Mouse (Mus musculus) G1E (cell line): Measurements from ENCODE around the gene Nphs2. TPM values are rescaled to one million over a fixed set of nuclear protein-coding genes. Genes with fewer than 3 reads are reported as not detected.
A peak's percentile ranks its signal among the peaks of the same experiment; 100 is the strongest.
"Not testable (repeated sequence)": the region's sequence is repeated elsewhere in the genome, so short reads cannot be mapped to it uniquely, and the experiment has no call there.

Source experiments
- ATAC-seq: 2 replicates; pipeline ENCODE4 v1.8.0; 2016; ENCODE audit warnings: mild to moderate bottlenecking; ENCODE audit not compliant: insufficient number of reproducible peaks, poor library complexity, low FRiP score, severe bottlenecking; ENCODE audit errors: extremely low read depth
- DNase-seq: peaks from one replicate; pipeline ENCODE4 v3.0.0; 2012; ENCODE audit warnings: low spot score
- H3K27me3 ChIP-seq: 2 replicates; pipeline ENCODE4 v1.6.1; 2012; ENCODE audit warnings: mild to moderate bottlenecking, low read length, inconsistent platforms; ENCODE audit not compliant: insufficient read depth
- H3K36me3 ChIP-seq: replicated peaks from 2 replicates; pipeline ENCODE3; 2012; ENCODE audit warnings: mild to moderate bottlenecking, inconsistent platforms
- H3K4me1 ChIP-seq: 2 replicates; pipeline ENCODE4 v1.6.1; 2012; ENCODE audit warnings: low read depth, low read length, inconsistent platforms, mixed read lengths; ENCODE audit not compliant: insufficient read depth
- H3K4me3 ChIP-seq: 2 replicates; pipeline ENCODE4 v1.5.1; 2012; ENCODE audit warnings: low read depth, mild to moderate bottlenecking, inconsistent platforms, low read length, moderate library complexity, mixed read lengths
- H3K9me3 ChIP-seq: replicated peaks from 2 replicates; pipeline ENCODE4 v1.6.1; 2012; ENCODE audit warnings: inconsistent platforms
- CTCF ChIP-seq: IDR thresholded peaks from 2 replicates; pipeline ENCODE4 v1.5.1; 2012; ENCODE audit warnings: low read depth, low read length, inconsistent platforms, mixed read lengths
- GATA1 ChIP-seq: IDR thresholded peaks from 2 replicates; pipeline ENCODE4 v1.6.1; 2012; ENCODE audit warnings: borderline replicate concordance, low read length, inconsistent platforms, mixed read lengths
- GATA2 ChIP-seq: IDR thresholded peaks from 2 replicates; pipeline ENCODE4 v1.6.1; 2012; ENCODE audit warnings: low read depth, low read length, inconsistent platforms, borderline replicate concordance
- POLR2AphosphoS5 ChIP-seq: IDR thresholded peaks from 2 replicates; pipeline ENCODE4 v1.6.1; 2012; ENCODE audit warnings: low read depth, low read length, inconsistent platforms; ENCODE audit not compliant: insufficient replicate concordance
- TAL1 ChIP-seq: conservative IDR thresholded peaks from 2 replicates; pipeline ENCODE4 v1.6.1; 2012; ENCODE audit warnings: low read depth, low read length, inconsistent platforms, mixed read lengths
- polyA plus RNA-seq: library from polyadenylated mRNA; stranded (reverse); fragments of >175 nt; gene quantifications from 2 replicates; pipeline ENCODE4 v1.2.3, GENCODE M21; 2012
- total RNA-seq, 2 experiments: library from RNA; stranded (forward) in 1 of 2; stranded (reverse) in 1 of 2; fragments of 200-1000 nt in 1 of 2; fragments of >200 nt in 1 of 2; fragmentation: Nextera tagmentation in 1 of 2; gene quantifications; 2 replicates each; pipeline ENCODE4 v1.2.3; 2014 to 2017

Nphs2 gene
- total RNA-seq (2014; fragmentation: Nextera tagmentation) (not detected in 2 replicates), total RNA-seq (2017) (0.12 TPM in 1 of 2 replicates, not detected in the other), polyA plus RNA-seq (not detected in 2 replicates)

DNA sequence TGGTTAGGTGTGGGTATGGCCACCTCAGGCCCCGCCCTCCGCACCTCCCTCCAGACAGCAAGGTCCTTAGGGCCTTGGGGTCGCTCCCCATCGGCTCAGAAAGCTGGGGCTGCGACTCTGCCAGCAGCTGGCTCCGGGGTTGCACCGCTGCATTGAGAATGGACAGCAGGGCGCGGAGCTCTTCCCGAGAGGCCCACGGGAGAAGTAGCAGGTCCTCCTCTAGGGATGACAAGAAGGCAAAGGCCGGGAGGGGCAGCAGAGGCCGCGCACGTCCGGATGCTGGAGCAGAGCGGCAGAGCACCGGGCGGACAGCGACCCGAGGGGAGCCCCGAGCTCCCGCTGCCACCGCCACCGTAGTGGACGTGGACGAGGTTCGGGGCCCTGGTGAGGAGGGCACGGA lies at the start of gene Nphs2:
Nphs2 (plus strand) TSS at position 98 of the 400 bp plus-strand sequence.
- no peak for ATAC-seq
- Histone ChIP-seq H3K9me3 (no peaks in the 10 kb centered on the region), H3K36me3 (no peaks in the 10 kb centered on the region), H3K27me3 (peaks cover 12% of the 10 kb centered on the region), H3K4me1 (no peaks in the 10 kb centered on the region), H3K4me3 (no peak within 1 kb of the TSS)
- TF ChIP-seq GATA1 (no peak), TAL1 (no peak), GATA2 (no peak), POLR2AphosphoS5 (no peak), CTCF (no peak)
- no peak for DNase-seq

DNA sequence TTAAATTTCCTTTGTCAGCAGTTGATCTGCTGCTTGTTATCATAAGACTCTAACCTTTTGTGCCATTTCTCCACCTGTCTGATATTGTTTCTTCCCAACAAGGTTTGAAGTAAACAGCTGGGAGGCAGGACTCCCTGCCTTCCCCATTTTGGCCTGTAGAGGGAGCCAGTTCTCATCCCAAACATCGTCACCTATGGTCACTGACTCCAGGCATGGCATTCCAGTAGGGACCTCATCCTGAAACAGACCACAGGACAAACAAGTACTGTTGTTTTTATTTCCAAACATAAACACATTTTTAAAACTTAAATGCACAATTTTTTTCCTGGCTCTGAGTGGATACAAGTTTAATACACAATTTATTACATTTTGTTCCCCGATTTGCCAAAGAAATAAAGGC lies 47.2 kb upstream of the Nphs2 start:
- TF ChIP-seq POLR2AphosphoS5 (no peak), CTCF (peak; percentile 84)
- H3K4me3 ChIP-seq = no peak overlapping the region
- DNase-seq (no peak), ATAC-seq (no peak)
- H3K36me3 ChIP-seq = no peaks in the 10 kb centered on the region
- peaks cover 4% of the 10 kb centered on the region; the same call in 1 of the 2 replicates for H3K4me1 ChIP-seq
- H3K27me3 ChIP-seq = peaks cover 16% of the 10 kb centered on the region
- no peaks in the 10 kb centered on the region for H3K9me3 ChIP-seq

DNA sequence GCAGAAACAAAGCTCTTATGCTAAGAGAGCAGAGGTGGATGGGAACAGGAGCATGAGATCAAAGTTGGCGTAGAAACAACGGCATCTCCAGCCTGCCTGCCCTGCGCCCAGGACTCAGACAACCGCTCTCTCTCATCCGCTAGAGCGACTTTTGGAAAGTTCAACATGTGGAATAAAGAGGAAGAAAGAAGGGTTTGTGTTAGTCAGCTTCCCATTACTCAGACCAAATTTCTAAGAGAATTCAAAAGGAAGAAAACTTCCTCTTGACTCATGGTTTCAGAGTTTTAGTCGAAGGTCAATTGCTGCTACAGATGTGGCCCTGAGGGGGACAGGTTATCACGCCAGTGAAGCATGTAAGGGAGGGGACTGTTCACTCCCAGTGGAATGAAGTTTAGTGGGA lies 46.6 kb upstream of the Nphs2 start:
- Histone ChIP-seq H3K36me3 (no peaks in the 10 kb centered on the region), H3K4me1 (peaks cover 4% of the 10 kb centered on the region; the same call in 1 of the 2 replicates), H3K27me3 (peaks cover 16% of the 10 kb centered on the region), H3K4me3 (no peak overlapping the region), H3K9me3 (no peaks in the 10 kb centered on the region)
- no peak for DNase-seq
- TF ChIP-seq POLR2AphosphoS5 (no peak), CTCF (no peak), GATA2 (no peak), GATA1 (no peak), TAL1 (no peak)
- no peak for ATAC-seq

GRCm38 (mm10) chr1:156268546-156268945 lies 42.0 kb upstream of the Nphs2 start:
- not testable (repeated sequence) for H3K9me3 ChIP-seq, DNase-seq, H3K36me3 ChIP-seq, H3K4me3 ChIP-seq, ATAC-seq, H3K4me1 ChIP-seq
- H3K27me3 ChIP-seq = peaks cover 18% of the 10 kb centered on the region

DNA sequence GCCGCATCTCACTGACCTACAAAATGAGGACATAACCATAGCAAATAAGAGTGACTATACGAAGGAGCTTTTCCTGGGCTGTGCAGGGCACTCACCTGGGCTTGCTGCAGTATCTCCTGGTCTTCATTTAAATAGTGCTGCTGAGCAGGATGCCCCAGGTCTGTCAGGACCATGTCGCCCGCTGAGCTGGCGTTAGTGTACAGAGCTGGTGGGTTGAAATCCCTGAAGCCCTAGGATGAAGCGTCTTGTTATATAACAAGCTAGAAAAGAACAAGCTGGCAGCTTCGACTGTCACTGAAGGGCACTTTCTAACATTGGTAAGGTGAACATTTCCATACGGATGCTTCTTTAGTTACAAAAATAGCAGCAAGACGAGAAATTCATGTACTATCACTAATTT lies 40.1 kb upstream of the Nphs2 start:
- H3K4me3 ChIP-seq = no peak overlapping the region
- no peak for ATAC-seq
- H3K27me3 ChIP-seq = peaks cover 20% of the 10 kb centered on the region
- DNase-seq = no peak
- no peak for TF ChIP-seq GATA1
- no peak for TF ChIP-seq TAL1
- no peak for TF ChIP-seq GATA2
- no peak for TF ChIP-seq CTCF
- TF ChIP-seq POLR2AphosphoS5 = no peak
- peaks cover 3% of the 10 kb centered on the region for H3K4me1 ChIP-seq
- H3K9me3 ChIP-seq = no peaks in the 10 kb centered on the region
- H3K36me3 ChIP-seq = no peaks in the 10 kb centered on the region

GRCm38 (mm10) chr1:156271654-156272053 lies 38.9 kb upstream of the Nphs2 start:
- ATAC-seq (no peak), DNase-seq (no peak)
- Histone ChIP-seq H3K9me3 (no peaks in the 10 kb centered on the region), H3K36me3 (no peaks in the 10 kb centered on the region), H3K27me3 (peaks cover 28% of the 10 kb centered on the region), H3K4me1 (peaks cover 4% of the 10 kb centered on the region), H3K4me3 (no peak overlapping the region)
- TF ChIP-seq GATA2 (no peak), CTCF (no peak), POLR2AphosphoS5 (no peak), TAL1 (no peak), GATA1 (no peak)

DNA sequence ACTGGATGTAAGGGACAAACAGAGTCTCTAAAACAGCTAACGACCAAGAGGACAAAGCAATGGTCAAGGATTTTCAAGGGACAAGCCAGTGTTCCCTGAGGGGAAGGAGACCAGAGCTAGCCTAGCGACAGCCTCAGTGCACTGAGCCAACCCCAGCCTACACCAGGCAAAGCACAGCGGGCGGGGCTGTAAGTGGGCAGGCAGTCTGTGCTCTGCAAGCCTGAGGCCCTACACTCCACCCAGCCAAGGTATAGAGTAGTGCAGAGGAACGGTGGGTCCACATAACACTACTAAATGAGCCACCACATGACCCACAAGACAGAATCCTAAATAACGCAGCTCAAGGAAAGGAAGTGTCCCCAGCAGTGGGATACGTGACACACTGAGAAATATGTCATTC lies 36.9 kb upstream of the Nphs2 start:
- H3K27me3 ChIP-seq = peaks cover 27% of the 10 kb centered on the region
- ATAC-seq = no peak
- peaks cover 4% of the 10 kb centered on the region for H3K4me1 ChIP-seq
- no peak overlapping the region for H3K4me3 ChIP-seq
- no peaks in the 10 kb centered on the region for H3K36me3 ChIP-seq
- no peak for TF ChIP-seq CTCF
- TF ChIP-seq POLR2AphosphoS5 = no peak
- TF ChIP-seq TAL1 = no peak
- TF ChIP-seq GATA1 = no peak
- TF ChIP-seq GATA2 = no peak
- no peak for DNase-seq
- H3K9me3 ChIP-seq = no peaks in the 10 kb centered on the region
